Mouse (Mus musculus) kidney, adult 2 months (tissue): Measurements from ENCODE around the gene Ncapg2.

Experiments used
- CTCF ChIP-seq: fragments of 200-500 bp; conservative IDR thresholded peaks from 2 replicates; pipeline ENCODE4 v1.5.1; 2011; ENCODE audit warnings: low read depth, mild to moderate bottlenecking, control low read depth, low read length, moderate library complexity, mixed read lengths; ENCODE audit not compliant: insufficient read depth, insufficient read length
- POLR2A ChIP-seq: fragments of 200-500 bp; IDR thresholded peaks from one replicate; pipeline ENCODE4 v1.6.1; 2011; ENCODE audit warnings: low read depth, low read length, control low read depth

GRCm38 (mm10) chr12:116473761-116474160 lies 68.6 kb downstream of the Ncapg2 start:
- TF ChIP-seq POLR2A (no peak), CTCF (no peak)
